Mouse (Mus musculus): ENCODE results near the gene Ptpre.
A peak's percentile ranks its signal among the peaks of the same experiment; 100 is the strongest.
"Not testable (repeated sequence)": the region's sequence is repeated elsewhere in the genome, so short reads cannot be mapped to it uniquely, and the experiment has no call there.

The Ptpre gene

DNA sequence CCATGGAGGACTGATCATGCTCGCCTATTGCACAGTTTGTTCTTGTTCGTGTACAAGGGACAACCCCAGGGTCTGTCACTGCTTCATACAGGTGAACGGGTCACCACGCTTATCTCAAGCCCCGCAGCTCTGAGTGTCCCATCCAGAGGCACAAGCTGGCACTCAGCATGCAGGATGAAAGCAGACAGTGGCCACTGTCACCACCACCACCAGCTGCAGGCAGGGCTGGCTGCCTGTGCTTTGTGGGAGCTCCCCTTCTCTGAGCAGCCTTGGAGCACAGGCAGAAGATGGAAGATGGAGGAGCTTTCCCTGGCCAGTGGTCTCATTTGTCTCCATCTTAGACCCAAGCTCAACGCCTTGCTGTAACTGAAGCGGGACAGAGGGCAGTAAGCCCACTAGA lies 147.7 kb downstream of the Ptpre start:
- no peak for DNase-seq (ENCODE audit: low read depth, low spot score)

DNA sequence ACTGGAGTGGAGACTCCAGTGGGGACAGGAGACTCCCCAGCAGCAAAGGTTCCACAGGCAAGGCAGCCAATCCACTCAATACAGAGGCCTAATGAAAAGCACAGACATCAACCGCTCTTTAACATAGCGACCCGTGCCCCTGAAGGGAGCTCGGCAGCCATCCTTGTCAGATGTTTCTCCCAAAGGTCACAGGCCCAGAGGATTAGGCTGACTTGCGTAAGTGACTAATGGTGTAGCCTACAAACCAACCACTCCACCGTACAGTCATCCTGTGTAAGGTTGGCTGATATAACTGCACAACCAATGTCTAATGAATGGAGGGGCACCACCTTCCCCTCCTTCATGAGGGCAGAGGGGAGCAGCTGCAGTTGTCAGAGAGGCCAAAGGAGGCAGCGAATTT lies 152.1 kb downstream of the Ptpre start:
- DNase-seq (ENCODE audit: low read depth, low spot score), result no peak

DNA sequence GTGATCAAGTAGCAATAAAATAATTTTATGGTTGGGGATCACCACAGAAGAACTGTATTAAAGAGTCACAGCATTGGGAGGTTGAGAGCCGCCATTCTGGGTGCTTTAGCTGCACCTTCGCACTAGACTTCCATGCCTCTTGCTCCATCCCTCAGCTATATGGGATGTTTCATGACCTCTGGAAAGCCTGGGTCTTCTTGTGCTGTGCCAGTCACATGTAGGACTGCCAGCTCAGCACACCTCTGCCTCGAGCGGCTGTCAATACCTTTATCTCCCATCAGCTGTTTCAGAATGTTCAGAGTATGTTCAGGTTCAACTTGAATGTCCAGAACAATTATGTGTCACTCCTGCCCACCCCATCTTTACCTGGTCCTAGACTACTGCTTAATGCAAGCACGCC lies 154.7 kb downstream of the Ptpre start:
- no peak for DNase-seq (ENCODE audit: low read depth, low spot score)

DNA sequence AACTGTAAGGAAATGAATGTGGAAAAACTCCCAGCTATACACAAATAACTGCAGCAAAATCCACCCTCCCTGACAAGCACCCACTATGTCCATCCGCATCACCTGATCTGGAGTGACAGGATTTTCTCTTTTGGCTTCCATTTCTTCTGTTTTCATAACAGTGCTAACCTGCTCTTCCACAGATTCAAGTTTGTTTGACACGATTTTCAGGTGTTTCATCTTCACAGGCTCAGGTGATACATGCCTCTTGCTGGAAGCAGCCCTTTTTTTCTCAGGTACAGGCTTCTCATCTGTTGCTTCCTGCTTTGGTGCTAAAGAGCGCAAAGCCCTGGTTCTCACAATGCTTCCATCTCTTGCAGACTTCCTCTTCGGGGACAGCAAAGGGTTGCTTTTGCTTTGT lies 156.8 kb downstream of the Ptpre start:
- DNase-seq (ENCODE audit: low read depth, low spot score), result no peak

DNA sequence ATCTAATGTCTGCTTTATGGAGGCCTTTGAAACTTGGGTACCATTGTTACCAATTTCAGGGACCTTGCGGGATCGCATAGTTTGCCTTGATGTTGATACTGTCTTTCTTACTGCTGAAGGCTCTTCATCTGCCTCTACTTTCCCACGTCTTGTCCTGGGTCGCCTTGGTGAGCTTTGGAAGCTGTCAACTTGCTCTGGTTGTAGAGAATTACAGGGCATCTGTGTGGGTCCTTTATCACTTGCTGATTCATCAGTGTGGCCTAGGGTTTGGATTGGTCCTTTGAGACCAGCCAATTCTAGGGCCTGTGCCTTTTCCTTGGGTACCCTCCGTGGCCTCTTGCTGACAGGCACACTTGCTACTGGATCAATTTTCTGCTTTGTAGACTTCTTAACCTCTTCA lies 157.5 kb downstream of the Ptpre start:
- DNase-seq (ENCODE audit: low read depth, low spot score), result no peak

DNA sequence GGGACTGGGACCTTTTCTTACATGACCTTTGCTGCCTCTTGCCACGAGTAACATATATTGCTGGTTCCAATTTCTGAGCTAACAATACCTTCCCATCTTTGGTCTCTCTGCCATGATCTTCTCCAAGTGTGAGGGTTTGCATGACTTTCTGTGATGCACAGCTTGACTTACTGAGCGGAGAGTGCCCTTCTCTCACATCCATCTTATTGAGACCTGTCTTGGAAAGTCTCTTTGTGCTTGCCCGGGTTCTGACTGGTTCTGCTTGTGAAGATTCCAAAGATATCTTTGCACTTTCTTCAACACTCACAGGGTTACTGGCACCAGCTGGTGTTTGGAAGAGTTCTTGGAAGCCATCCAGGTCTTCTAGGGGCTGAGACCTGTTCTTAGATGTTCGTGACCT lies 158.8 kb downstream of the Ptpre start:
- no peak for DNase-seq (ENCODE audit: low read depth, low spot score)

DNA sequence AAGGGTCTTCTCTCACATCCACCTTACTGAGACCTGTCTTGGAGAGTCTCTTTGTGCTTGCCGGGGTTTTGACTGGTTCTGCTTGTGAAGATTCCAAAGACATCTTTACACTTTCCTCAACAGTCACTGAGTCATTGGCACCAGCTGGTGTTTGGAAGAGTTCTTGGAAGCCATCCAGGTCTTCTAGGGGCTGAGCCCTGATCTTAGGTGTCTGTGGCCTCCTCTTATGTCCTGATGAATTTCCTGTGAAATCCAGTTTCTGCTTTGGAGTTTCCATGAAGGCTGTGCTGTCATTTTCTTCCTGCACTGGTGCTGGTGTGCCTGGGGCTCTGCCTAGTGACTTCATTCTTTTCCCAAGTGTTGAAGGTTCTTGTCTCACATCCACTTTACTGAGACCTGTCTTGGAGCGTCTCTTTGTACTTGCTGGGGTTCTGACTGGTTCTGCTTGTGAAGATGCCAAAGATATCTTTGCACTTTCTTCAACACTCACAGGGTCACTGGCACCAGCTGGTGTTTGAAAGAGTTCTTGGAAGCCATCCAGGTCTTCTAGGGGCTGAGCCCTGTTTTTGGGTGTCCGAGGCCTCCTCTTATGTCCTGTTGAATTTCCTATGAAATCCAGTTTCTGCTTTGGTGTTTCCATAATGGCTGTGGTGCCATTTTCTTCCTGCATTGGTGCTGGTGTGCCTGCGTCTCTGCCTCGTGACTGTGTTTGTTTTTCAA lies 159.9 kb downstream of the Ptpre start:
- not testable (repeated sequence) for DNase-seq (ENCODE audit: low read depth, low spot score)

DNA sequence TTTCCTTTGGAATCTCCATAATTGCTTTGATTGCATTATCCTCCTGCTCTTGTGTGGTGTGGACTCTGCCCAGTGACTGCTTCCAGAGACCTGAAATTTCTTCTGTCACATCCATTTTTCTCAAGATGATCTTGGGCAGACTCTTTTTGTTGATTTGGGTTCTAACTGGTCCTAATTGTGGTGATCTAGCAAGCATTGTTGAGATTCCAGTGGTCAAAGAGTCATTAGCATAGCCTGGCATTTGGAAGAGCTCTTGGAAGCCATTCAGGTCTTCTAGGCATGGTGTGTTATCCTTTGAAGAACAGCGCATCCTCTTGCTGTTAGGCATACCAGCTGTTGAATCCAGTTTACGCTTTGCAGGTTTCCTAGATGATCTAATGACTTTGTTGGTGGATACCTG lies 161.1 kb downstream of the Ptpre start:
- no peak for DNase-seq (ENCODE audit: low read depth, low spot score)

DNA sequence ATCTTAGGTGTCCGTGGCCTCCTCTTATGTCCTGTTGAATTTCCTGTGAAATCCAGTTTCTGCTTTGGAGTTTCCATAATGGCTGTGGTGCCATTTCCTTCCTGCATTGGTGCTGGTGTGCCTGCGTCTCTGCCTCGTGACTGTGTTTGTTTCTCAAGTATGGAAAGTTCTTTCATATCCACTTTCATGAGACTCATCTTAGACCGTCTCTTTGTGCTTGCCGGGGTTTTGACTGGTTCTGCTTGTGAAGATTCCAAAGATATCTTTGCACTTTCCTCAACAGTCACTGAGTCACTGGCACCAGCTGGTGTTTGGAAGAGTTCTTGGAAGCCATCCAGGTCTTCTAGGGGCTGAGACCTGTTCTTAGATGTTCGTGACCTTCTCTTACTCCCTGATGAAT lies 162.1 kb downstream of the Ptpre start:
- not testable (repeated sequence) for DNase-seq (ENCODE audit: low read depth, low spot score)

DNA sequence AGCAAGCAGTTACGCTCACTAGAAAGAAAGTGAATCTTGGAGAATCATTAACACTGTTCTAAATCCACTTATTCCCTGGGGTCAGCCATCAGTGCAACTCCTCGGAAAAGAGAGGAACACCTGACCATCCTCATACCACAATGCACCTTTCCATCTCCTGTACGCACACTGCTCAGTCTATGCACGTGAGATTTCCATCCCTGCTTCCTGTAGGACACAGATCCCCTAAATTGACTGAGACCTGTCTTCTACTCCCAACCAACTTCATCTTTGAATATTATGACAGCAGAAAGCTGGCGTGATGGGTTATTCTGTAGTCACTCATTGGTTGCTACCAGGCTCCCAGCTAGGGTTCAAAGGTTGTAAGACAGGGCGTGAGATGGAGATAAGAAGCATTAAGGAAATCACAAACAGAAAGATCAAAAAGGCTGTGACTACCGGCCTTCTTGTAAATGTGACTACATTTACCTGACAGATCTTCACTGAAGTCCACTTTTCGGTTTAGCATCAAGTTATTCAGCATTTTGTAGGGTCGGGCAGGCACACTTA lies 166.4 kb downstream of the Ptpre start:
- no peak for DNase-seq (ENCODE audit: low read depth, low spot score)

DNA sequence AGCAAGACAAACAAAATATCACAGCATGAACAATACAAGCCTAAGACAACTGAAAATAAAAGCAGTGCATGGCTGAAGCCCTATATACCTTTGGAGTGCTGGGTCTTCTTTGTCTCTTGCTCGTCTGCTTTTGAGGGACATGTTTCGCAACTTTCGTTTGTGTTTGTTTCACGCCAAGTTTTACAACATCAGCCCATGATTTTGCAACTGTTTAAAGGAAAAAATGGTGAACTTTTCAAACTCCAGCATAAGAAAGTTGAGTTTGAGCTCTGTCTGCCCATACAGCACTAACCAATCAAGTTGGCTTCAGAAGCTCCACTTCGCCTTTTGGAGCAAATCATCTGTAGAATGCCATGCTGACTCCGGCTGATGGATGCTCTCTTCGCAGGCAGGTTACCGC lies 167.0 kb downstream of the Ptpre start:
- no peak for DNase-seq (ENCODE audit: low read depth, low spot score)

DNA sequence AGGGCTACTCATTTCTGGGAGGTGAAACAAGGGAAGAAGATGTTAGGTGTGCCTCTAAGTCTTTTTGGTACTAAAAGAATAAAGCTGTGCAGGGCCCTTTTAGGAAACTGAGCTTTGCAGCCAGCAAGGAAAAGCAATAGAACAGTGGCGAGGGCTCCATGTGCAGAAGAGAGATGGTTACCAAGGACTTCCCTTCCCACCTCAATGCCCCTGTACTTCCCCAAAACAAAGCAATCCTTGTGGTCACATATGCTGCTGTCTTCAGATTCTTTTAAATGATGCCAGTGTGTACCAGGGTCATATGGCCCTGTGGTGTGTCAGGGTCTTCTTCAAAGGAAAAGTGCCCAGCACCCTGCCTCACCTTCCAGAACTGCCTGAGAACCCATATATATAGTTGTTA lies 167.8 kb downstream of the Ptpre start:
- DNase-seq (ENCODE audit: low read depth, low spot score), result no peak

DNA sequence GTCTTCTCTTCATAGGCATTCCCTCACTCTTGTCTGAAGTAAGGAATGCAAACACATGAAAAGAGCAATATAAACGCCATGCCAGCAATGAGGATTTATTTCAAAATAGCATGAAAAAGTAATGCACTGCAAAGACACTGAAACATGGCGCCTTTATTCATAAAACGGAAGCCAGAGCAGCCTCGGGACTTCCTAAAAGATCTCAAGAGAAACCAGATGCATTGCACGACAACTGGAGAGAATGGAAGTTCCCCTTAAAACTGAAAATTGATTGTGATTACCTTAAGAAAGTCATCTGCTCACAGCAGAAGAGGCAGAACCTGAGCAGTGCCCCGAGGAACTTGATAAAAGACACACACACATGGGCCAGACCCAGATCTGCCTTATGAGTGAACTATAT lies 168.5 kb downstream of the Ptpre start:
- no peak for DNase-seq (ENCODE audit: low read depth, low spot score)

DNA sequence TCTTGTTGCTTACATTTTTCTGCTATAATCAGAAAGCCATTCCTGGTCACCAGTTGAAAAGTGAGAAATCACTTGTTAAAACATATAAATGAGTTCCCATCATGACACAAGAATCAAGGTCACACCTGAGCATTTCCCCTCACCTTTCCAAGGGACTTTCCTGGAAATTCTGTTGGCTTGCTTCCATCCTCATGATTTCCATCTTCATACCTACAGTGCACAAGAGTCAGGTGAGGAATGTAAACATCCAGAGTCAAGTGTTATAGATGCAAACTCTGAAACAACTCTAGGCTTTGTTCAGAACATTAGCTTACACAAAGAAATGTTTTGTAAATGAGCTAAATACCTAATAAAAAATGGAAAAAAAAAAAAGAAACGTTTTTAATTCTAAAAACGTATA lies 173.4 kb downstream of the Ptpre start:
- DNase-seq (ENCODE audit: low read depth, low spot score), result no peak

DNA sequence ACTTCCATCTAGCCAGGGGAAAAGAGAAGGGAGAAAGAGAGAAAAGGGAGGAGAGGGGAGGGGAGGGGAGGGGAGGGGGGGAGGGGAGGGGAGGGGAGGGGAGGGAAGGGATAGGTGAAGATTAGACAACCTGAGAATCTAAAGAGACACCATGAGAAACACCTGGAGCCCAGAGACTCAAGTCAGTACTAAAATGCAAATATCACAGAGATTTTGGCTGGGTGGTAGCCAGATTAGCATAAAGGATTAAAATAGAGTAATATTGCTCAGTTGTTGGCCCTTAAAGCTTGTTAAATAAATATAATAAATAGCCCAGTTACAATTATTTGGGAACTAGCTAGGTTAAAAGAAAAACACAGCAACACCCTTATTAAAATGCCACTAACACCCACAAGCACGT lies 175.3 kb downstream of the Ptpre start:
- no peak for DNase-seq (ENCODE audit: low read depth, low spot score)

DNA sequence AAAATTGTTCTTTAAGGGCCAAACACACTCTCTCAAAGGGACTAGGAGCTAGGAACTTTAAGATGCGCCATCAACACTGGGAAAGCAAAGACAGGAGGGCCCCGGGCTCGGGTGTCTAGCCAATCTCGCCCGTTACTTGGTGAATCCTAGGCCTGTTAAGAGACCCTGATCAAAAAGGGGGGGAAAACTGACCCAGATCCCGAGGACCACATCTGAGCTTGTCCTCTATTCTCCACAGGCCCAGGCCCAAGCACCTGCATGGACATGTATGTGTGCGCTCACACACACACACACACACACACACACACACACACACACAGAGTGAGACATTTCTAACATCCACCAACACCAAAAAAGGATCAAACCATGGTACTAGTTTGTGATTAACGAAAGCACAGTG lies 176.0 kb downstream of the Ptpre start:
- no peak for DNase-seq (ENCODE audit: low read depth, low spot score)

DNA sequence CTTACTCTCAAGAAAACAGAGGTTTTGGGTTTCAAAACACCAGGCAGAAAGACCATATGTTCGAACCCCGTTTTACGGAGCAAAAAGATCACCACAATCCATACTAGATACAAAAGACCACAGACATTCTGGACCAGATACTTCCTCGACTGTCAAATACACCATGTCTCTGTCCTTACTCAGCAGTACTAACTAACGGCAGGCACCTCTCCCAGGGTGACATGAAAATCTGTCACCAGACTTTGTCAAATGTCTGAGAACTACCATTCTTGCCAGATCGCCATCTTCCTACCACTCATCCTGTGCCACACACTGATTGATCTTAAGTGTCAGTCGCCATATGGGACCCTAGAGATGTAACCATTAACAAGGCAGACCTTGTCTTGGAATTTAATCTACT lies 177.9 kb downstream of the Ptpre start:
- no peak for DNase-seq (ENCODE audit: low read depth, low spot score)

DNA sequence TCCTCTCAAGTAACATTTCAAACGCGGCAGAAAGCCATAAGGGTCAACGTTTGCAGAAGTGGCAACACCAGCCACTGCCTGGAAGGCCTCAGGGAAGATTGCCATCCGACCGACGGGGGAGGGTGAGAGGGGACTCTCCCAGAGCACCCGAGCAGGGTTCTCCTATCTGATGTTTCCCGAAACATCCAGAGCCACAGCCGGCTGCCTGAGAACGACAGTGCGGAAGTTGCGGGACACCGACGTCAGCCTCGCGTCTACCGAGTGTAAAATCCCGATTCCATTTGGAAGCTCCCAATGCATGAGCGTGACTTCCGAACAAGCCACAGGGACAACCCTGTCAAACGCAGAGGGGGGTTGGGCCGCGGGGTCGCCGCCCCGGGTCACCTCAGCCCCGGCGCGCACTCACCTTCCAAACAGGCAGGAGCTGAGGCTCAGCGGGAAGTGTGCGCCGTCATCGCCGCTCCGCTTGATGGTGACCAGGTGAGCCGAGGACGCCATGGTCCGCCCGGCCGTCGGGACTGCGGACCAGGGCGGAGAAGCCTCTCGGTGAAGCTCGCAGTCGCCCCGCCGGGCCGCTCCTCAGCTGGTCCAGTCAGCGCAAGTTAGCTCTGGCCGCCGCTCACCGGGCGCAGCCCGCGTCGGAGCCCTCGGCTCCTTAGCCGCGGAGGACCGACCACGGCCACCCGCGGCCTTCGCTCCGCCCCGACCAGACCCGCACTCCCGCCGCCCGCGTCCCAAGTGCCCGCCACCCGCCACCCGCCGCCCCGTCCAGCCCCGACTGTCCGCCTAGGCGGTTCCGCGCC lies 178.6 kb downstream of the Ptpre start, which contains the start of gene Mki67:
TSS of gene Mki67 (minus strand) at position 720 of the 803 bp plus-strand sequence.
- DNase-seq (ENCODE audit: low read depth, low spot score), result peak; percentile 55

DNA sequence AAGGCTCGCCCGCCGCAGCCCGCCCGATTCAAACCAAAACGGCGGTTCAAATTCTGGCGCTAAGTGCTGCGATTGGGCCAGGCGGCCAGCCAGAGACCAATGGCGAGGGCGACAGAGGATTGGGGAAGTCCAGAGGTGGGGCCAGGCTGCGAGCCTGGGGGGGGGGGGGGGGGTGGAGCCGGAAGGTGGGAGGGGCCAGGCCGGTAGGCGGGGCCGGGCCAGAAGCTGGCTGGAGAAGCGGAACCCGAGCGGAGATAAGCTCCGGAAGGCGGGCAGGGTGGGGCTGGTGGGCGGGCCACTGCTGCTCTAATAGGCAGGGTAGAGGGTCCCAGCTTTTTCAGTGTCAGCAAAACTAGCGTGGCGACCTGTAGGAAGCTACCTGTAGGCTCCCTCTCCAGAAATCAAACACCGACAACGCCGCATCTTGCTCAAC lies 179.2 kb downstream of the Ptpre start:
- DNase-seq (ENCODE audit: low read depth, low spot score), result peak; percentile 90

DNA sequence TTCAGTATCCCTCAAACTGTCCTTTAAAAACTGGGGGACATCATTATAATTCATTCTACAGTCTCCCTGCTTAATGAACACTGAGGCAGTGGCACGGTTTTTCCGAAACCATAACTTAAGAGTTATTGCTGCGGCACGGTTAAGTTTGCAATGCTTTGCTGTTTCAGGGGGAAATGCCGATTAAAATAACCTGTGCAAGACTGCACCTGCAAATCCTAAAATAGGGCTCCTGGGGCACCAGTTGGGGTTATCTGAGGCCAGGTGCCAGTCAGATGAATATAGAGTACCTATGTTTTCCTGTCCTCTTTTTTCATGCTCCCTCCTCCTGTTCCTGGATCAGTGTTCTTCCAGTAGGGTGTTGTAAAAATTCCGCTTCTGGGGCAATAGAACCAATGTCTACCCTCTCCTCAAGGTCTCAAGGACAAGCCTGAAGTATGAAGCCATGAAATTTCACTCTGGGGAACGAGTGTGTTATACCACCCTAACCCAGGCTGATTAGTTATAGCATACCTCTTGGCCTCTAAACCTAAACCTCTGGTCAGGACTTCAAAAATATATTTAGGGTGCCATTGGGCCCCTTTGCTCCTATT lies 179.8 kb downstream of the Ptpre start:
- DNase-seq (ENCODE audit: low read depth, low spot score), result no peak

DNA sequence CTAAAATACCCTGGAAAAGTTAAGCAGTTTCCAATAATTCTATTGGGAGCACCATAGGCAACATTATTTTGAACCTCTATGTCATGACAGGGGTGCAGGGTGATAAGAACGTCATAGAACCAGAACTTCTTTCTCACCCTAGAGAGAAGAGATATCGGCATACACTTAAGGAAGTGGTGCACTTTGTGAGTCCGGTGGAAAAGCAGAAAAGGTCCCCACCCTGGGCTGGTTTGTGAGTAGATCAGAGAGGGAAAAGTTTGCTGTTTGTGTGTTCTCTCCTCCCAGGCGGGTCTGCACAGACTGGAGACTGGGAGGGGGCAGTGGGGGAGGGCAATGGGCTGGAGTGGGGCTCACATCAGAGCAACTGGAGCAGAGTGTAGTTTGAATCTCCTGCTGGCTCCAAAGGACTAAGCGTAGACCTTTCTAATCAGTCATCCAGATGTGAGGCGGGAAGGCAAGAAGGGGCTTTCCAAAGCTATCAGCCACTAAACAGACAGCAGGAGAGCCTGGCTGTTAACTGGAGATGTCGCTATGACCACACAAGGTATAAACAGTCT lies 184.2 kb downstream of the Ptpre start:
- no peak for DNase-seq (ENCODE audit: low read depth, low spot score)

All from ES-CJ7 (cell line).